Mouse (Mus musculus): ENCODE data around the gene Klhl32. TPM values are rescaled to one million over a fixed set of nuclear protein-coding genes. Genes with fewer than 3 reads are reported as not detected.
"Not testable (repeated sequence)": the region's sequence is repeated elsewhere in the genome, so short reads cannot be mapped to it uniquely, and the experiment has no call there.

Gene Klhl32
- polyA plus RNA-seq, 1 experiment from 2014 or later = 4.2 TPM

DNA sequence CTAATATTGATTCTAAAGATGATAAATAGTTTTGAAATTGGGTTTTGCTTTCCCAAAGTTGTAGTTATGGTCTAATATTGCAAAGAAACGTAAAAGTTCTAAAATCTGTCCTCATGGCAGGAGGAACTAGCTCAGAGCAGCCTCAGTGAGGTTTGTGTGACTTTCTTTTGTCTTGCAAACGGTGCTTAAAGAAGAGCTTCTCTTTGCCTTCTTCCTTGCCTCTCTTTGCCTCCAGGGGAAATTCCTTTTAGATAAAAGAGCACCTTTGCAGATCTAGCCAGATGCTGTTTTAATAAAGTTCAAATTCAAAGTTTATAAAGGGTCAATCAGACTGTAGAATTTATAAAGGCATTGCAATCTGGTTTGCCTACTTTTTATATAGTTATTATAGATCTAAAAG lies 38.5 kb upstream of the Klhl32 start:
- H3K27me3 ChIP-seq (ENCODE audit: control insufficient read depth, insufficient read depth, low read length); H3K9me3 ChIP-seq (ENCODE audit: control insufficient read depth, low read depth, low read length); ATAC-seq (ENCODE audit: insufficient number of reproducible peaks, insufficient read depth, low FRiP score, low read depth); H3K36me3 ChIP-seq (ENCODE audit: control insufficient read depth, insufficient read depth, low read length); H3K4me3 ChIP-seq (ENCODE audit: low read depth, low read length); H3K4me1 ChIP-seq (ENCODE audit: control insufficient read depth, insufficient read depth, low read length); H3K27ac ChIP-seq (ENCODE audit: low read length); H3K9ac ChIP-seq (replicated peaks; ENCODE audit: low read depth, low read length); H3K4me2 ChIP-seq (replicated peaks; ENCODE audit: low read depth, low read length): not testable (repeated sequence)
- 48% methylated on average over 2 of the region's 2 CpGs for WGBS

DNA sequence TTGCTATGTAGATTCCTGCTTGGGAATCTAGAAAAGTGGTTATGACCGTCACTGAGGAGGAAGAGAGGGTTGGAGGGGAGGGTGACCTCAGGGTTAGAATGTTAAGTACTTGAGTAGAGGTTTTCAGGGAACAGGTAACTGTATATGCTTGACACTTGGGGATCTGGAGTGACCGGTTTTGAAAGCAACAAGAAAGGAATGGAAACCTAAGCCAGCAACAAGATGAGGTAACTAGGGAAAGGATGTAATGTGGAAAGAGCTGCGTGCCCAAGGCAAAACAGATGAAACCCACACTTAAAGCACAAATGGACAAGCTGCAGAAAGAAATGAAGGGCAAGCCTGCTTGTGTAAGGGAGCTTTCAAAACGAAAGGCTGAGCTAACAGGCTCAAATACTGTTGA lies 18.3 kb upstream of the Klhl32 start:
- no peak overlapping the region for H3K4me3 ChIP-seq (ENCODE audit: low read depth, low read length)
- H3K36me3 ChIP-seq (ENCODE audit: control insufficient read depth, insufficient read depth, low read length) = no peaks in the 10 kb centered on the region
- no peak overlapping the region for H3K4me2 ChIP-seq (replicated peaks; ENCODE audit: low read depth, low read length)
- no peaks in the 10 kb centered on the region for H3K27me3 ChIP-seq (ENCODE audit: control insufficient read depth, insufficient read depth, low read length)
- ATAC-seq (ENCODE audit: insufficient number of reproducible peaks, insufficient read depth, low FRiP score, low read depth) = no peak
- 58% methylated on average over 4 of the region's 4 CpGs for WGBS
- no peaks in the 10 kb centered on the region for H3K9me3 ChIP-seq (ENCODE audit: control insufficient read depth, low read depth, low read length)
- no peak overlapping the region for H3K27ac ChIP-seq (ENCODE audit: low read length)
- H3K4me1 ChIP-seq (ENCODE audit: control insufficient read depth, insufficient read depth, low read length) = no peaks in the 10 kb centered on the region
- H3K9ac ChIP-seq (replicated peaks; ENCODE audit: low read depth, low read length) = no peak overlapping the region

DNA sequence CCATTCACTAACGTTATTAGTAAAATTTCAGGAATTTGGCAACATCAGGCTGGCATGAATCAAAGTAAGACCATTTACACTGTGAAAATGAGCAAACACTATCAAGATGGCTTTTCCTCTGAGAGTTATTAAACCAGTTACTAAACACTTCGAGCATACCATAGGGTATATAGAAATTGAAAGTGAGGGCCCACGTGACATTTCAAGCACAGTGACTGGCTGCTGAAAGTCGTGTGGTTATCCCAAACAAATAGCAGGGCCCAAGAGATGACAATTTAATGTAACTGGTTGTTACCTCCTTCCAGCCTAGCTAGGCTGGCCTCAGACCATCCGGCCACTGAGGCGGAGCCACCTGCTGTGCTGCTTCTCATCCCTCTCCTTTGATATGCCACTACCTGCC lies 14.8 kb upstream of the Klhl32 start:
- no peak overlapping the region for H3K4me3 ChIP-seq (ENCODE audit: low read depth, low read length)
- no peak for ATAC-seq (ENCODE audit: insufficient number of reproducible peaks, insufficient read depth, low FRiP score, low read depth)
- no peak overlapping the region for H3K27ac ChIP-seq (ENCODE audit: low read length)
- H3K4me1 ChIP-seq (ENCODE audit: control insufficient read depth, insufficient read depth, low read length) = no peaks in the 10 kb centered on the region
- H3K36me3 ChIP-seq (ENCODE audit: control insufficient read depth, insufficient read depth, low read length) = no peaks in the 10 kb centered on the region
- no peak overlapping the region for H3K4me2 ChIP-seq (replicated peaks; ENCODE audit: low read depth, low read length)
- WGBS = 45% methylated on average over 6 of the region's 6 CpGs
- no peaks in the 10 kb centered on the region for H3K27me3 ChIP-seq (ENCODE audit: control insufficient read depth, insufficient read depth, low read length)
- H3K9ac ChIP-seq (replicated peaks; ENCODE audit: low read depth, low read length) = no peak overlapping the region
- H3K9me3 ChIP-seq (ENCODE audit: control insufficient read depth, low read depth, low read length) = no peaks in the 10 kb centered on the region

DNA sequence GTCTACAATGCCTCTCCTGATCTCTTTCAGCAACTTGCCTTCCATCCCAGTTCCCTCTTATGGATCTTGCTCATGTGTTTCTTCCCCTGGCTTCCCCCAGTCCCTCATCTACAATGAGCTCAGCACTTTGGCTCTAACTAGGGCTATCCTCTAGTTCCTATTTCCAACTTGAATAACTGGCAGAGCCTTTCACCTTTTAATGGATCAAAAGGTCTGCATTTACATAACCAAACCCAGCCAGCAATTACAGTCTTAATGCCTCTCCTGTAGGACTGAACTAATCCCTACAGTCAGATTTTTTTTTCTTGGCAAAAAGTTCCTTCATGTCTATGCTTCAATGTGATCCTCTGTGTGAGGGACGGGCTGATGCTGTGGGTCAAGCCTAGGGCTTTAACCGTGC lies 3.5 kb downstream of the Klhl32 start:
- Histone ChIP-seq H3K36me3 (ENCODE audit: control insufficient read depth, insufficient read depth, low read length) (no peaks in the 10 kb centered on the region), H3K9ac (replicated peaks; ENCODE audit: low read depth, low read length) (no peak overlapping the region), H3K4me1 (ENCODE audit: control insufficient read depth, insufficient read depth, low read length) (no peaks in the 10 kb centered on the region), H3K4me3 (ENCODE audit: low read depth, low read length) (no peak overlapping the region), H3K4me2 (replicated peaks; ENCODE audit: low read depth, low read length) (no peak overlapping the region), H3K27me3 (ENCODE audit: control insufficient read depth, insufficient read depth, low read length) (no peaks in the 10 kb centered on the region), H3K9me3 (ENCODE audit: control insufficient read depth, low read depth, low read length) (no peaks in the 10 kb centered on the region), H3K27ac (ENCODE audit: low read length) (no peak overlapping the region)
- no peak for ATAC-seq (ENCODE audit: insufficient number of reproducible peaks, insufficient read depth, low FRiP score, low read depth)
- whole genome bisulfite sequencing = 85% methylated on average over 2 of the region's 2 CpGs

DNA sequence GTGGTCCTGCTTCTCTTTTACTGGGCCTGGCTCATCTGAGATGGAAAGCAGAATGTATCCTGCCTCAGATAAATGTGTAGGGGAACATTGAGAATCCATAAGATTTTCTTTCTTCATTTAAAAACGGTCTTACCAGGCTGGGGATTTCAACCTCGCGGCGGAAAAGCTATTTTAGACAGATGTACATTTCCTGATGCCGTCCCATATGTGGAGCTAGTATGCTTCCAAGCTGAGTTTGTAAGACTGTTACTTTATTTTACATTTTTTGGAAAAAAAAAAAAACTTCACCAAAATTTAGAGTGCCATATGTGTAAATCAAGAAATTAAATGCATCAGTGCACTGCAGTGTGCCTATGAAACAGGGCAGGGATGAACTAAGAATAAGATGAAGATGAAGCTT lies 5.4 kb downstream of the Klhl32 start:
- no peak overlapping the region for H3K4me3 ChIP-seq (ENCODE audit: low read depth, low read length)
- H3K9me3 ChIP-seq (ENCODE audit: control insufficient read depth, low read depth, low read length) = no peaks in the 10 kb centered on the region
- no peaks in the 10 kb centered on the region for H3K4me1 ChIP-seq (ENCODE audit: control insufficient read depth, insufficient read depth, low read length)
- no peaks in the 10 kb centered on the region for H3K27me3 ChIP-seq (ENCODE audit: control insufficient read depth, insufficient read depth, low read length)
- H3K9ac ChIP-seq (replicated peaks; ENCODE audit: low read depth, low read length) = no peak overlapping the region
- H3K4me2 ChIP-seq (replicated peaks; ENCODE audit: low read depth, low read length) = no peak overlapping the region
- 91% methylated on average over 5 of the region's 5 CpGs for WGBS
- no peak for ATAC-seq (ENCODE audit: insufficient number of reproducible peaks, insufficient read depth, low FRiP score, low read depth)
- no peak overlapping the region for H3K27ac ChIP-seq (ENCODE audit: low read length)
- H3K36me3 ChIP-seq (ENCODE audit: control insufficient read depth, insufficient read depth, low read length) = no peaks in the 10 kb centered on the region

DNA sequence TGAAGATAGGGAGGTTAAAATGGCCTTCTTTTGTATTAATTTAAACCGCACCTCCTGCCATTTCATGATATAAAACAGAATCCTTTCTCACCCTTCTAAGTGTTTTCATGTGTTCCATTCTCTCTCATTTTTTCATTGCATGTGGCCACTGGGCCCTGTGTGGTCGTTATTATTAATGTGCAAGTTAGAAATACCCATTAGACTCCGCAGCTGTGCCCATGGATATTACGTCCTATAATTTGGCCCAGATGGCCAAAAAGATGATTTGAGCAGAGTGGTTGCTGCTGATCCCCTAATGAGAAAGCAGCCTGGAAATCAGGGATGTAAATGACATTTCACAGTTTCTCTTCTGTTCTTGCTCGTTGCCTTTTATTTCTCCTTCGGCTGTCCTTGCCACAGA lies 12.4 kb downstream of the Klhl32 start:
- WGBS = 80% methylated on average over 6 of the region's 6 CpGs
- no peak for ATAC-seq (ENCODE audit: insufficient number of reproducible peaks, insufficient read depth, low FRiP score, low read depth)

DNA sequence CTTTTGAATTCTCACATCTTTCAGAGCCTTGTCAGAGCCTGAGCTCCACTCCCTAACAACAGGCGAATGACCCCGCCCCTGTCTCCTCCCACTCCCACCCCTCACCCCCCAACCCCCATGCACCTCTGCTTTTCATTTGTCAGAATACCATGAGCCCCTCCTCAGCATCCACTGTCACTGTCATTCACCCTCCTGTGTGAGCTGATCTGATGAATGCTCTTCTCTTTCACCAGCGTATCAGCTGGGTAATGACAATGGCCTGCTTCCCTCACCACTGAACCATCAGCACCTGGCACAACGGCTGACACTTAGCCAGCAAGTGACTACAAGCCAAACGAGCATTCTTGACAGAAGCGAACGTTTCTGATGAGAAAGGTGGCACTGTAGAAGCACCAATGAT lies 15.4 kb downstream of the Klhl32 start:
- Histone ChIP-seq H3K4me1 (ENCODE audit: control insufficient read depth, insufficient read depth, low read length) (no peaks in the 10 kb centered on the region), H3K9me3 (ENCODE audit: control insufficient read depth, low read depth, low read length) (no peaks in the 10 kb centered on the region), H3K9ac (replicated peaks; ENCODE audit: low read depth, low read length) (no peak overlapping the region), H3K27ac (ENCODE audit: low read length) (no peak overlapping the region), H3K4me3 (ENCODE audit: low read depth, low read length) (no peak overlapping the region), H3K36me3 (ENCODE audit: control insufficient read depth, insufficient read depth, low read length) (no peaks in the 10 kb centered on the region), H3K27me3 (ENCODE audit: control insufficient read depth, insufficient read depth, low read length) (no peaks in the 10 kb centered on the region), H3K4me2 (replicated peaks; ENCODE audit: low read depth, low read length) (no peak overlapping the region)
- WGBS = 39% methylated on average over 7 of the region's 7 CpGs
- ATAC-seq (ENCODE audit: insufficient number of reproducible peaks, insufficient read depth, low FRiP score, low read depth) = no peak

More for the DNA sequence above, 12.4 kb downstream of the Klhl32 start:
- Histone ChIP-seq H3K4me1 (ENCODE audit: control insufficient read depth, insufficient read depth, low read length) (no peaks in the 10 kb centered on the region), H3K27ac (ENCODE audit: low read length) (no peak overlapping the region), H3K4me2 (replicated peaks; ENCODE audit: low read depth, low read length) (no peak overlapping the region), H3K9ac (replicated peaks; ENCODE audit: low read depth, low read length) (no peak overlapping the region), H3K9me3 (ENCODE audit: control insufficient read depth, low read depth, low read length) (no peaks in the 10 kb centered on the region), H3K4me3 (ENCODE audit: low read depth, low read length) (no peak overlapping the region), H3K36me3 (ENCODE audit: control insufficient read depth, insufficient read depth, low read length) (no peaks in the 10 kb centered on the region), H3K27me3 (ENCODE audit: control insufficient read depth, insufficient read depth, low read length) (no peaks in the 10 kb centered on the region)

DNA sequence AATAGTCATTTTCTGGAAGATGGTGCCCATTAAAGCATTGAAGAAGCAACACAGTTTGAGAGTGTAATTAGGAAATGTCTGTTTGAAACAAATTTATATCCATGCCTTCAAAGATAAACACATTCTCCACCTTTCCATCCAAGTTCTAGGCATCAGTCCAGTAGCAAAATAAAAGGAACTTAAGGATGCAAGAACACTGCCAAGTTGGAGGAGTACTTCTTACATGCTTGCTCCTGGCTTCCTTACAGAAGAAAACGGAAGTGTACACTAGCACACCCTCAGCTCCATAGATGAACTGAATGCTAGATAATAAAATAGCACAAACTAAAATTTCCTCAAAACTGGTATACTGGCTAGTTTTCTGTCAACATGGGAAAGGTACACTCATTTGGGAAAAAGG lies 42.6 kb downstream of the Klhl32 start:
- Histone ChIP-seq H3K36me3 (ENCODE audit: control insufficient read depth, insufficient read depth, low read length) (no peaks in the 10 kb centered on the region), H3K27ac (ENCODE audit: low read length) (no peak overlapping the region), H3K4me1 (ENCODE audit: control insufficient read depth, insufficient read depth, low read length) (no peaks in the 10 kb centered on the region), H3K4me2 (replicated peaks; ENCODE audit: low read depth, low read length) (no peak overlapping the region), H3K9me3 (ENCODE audit: control insufficient read depth, low read depth, low read length) (no peaks in the 10 kb centered on the region), H3K27me3 (ENCODE audit: control insufficient read depth, insufficient read depth, low read length) (no peaks in the 10 kb centered on the region), H3K9ac (replicated peaks; ENCODE audit: low read depth, low read length) (no peak overlapping the region), H3K4me3 (ENCODE audit: low read depth, low read length) (no peak overlapping the region)
- no peak for ATAC-seq (ENCODE audit: insufficient number of reproducible peaks, insufficient read depth, low FRiP score, low read depth)
- 89% methylated on average over 1 of the region's 1 CpGs for WGBS

DNA sequence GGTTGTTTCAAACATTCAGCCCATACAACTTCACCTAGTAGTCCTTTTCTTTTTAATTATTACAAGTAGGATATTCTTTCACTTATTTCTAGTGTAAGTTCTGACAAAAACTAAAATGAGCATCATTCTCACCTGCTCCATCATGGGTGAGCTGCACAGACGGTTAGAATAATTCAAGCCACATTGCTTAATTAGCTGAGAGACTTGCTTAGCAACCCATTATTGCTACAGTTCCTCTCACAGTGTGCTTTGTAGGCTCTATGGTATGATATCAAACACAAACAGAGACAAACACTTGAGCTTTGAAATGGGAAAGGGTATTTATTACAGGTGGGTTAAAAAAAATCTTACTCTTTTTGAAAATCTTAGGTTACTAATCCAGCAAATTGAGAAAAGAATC lies 49.0 kb downstream of the Klhl32 start:
- H3K4me2 ChIP-seq (replicated peaks; ENCODE audit: low read depth, low read length) = no peak overlapping the region
- no peaks in the 10 kb centered on the region for H3K27me3 ChIP-seq (ENCODE audit: control insufficient read depth, insufficient read depth, low read length)
- 61% methylated on average over 1 of the region's 1 CpGs for WGBS
- H3K9ac ChIP-seq (replicated peaks; ENCODE audit: low read depth, low read length) = no peak overlapping the region
- no peaks in the 10 kb centered on the region for H3K36me3 ChIP-seq (ENCODE audit: control insufficient read depth, insufficient read depth, low read length)
- no peak overlapping the region for H3K4me3 ChIP-seq (ENCODE audit: low read depth, low read length)
- H3K4me1 ChIP-seq (ENCODE audit: control insufficient read depth, insufficient read depth, low read length) = no peaks in the 10 kb centered on the region
- no peak for ATAC-seq (ENCODE audit: insufficient number of reproducible peaks, insufficient read depth, low FRiP score, low read depth)
- H3K27ac ChIP-seq (ENCODE audit: low read length) = no peak overlapping the region
- H3K9me3 ChIP-seq (ENCODE audit: control insufficient read depth, low read depth, low read length) = no peaks in the 10 kb centered on the region
